Mouse (Mus musculus) urinary bladder, adult 2 months (tissue): Measurements from ENCODE around the gene Utrn. TPM values are rescaled to one million over a fixed set of nuclear protein-coding genes. Genes with fewer than 3 reads are reported as not detected.

ENCODE experiments used
- DNase-seq: peaks from one replicate; pipeline ENCODE4 v3.0.0; 2022; ENCODE audit warnings: low spot score
- polyA plus RNA-seq: library from polyadenylated mRNA; depleted of rRNA; stranded (reverse); fragments of >200 nt; gene quantifications from 2 replicates; pipeline ENCODE4 v1.2.3, GENCODE M21; 2012

The Utrn gene
- polyA plus RNA-seq, 1 experiment, result 41.1 TPM

DNA sequence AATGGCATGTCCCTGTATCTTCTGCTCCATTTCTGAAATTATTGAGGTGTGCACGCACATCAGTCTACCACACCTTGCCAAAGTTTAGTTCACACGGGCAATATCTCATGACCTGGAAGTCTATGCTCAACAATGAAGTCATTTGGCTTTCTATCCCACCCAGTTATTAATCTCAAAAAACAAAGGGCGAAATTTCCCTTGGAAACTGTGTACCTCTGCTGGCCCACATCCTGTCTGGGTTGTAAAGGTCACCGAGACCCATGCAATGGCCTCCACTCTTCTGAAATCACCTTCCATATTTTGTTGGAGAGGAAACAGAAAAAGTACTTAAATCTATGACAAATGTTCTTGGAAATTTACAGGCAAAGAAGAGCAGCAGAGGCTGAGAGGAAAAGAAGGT is 70.9 kb downstream of the Utrn start:
- DNase-seq, result no peak

DNA sequence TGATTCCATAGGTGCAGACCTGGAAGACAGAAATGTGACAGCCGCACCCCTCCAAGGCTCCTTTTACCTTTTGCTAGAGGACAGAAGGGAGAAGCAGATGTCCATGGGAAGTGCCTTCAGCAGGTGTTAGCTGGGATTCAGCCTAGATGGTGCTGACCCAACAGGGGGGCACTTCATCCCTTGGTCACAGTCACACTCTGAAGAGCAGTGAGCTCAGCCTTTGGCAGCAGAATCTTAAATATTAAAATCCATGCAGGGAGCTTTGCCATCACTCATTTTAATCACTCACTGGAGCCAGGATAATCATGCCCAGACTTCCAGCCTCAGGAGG is 72.7 kb downstream of the Utrn start:
- DNase-seq, result no peak

DNA sequence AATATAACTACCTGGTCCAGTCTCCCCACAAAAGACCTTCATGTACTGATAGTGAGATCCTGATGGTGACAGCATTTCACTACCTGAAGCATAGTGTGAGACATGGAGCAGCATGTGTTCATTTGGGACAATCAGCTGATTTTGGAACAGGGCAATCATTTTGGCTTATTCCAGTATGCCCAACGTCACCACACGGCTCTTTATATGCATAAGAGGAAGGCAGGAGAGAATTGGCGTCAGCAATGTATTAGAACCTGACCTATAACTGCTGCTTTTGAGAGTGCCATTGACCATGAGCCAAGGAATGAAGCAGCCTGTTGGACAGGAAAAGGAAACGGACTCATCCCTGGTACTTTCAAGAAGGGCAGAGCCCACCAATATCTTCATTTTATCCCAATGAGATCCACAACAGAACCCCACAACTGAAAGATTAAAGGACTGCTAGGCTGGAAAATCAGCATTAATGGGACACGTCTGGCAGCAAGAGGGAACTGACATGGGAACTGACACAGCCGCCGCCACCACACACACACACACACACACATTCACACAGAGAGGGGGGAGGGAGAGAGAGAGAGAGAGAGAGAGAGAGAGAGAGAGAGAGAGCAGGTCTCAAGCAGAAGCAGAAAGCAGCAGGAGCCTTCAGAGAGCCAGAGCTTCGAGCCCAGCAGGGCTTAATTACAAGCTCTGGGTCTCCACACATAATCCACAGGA is 73.2 kb downstream of the Utrn start:
- DNase-seq, result no peak

DNA sequence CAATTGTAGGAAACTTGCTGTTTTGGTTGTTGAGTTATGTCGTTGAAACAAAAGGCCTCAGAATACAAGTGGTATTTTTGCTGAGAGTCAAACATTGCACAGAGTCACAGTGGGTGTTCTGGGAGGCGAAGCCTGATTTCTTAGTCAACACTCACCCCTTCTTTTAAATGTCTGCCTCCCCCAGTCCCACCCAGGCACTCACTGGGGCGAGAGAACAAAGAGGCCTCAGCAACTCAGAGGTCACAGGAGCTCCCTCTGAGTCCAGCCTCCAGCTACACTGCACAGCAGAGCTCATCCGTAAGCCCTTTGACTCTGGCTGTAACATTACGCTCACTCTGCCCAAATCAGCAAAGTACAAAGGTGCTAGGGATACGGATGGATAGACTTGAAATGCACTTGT is 77.1 kb downstream of the Utrn start:
- DNase-seq, result no peak

DNA sequence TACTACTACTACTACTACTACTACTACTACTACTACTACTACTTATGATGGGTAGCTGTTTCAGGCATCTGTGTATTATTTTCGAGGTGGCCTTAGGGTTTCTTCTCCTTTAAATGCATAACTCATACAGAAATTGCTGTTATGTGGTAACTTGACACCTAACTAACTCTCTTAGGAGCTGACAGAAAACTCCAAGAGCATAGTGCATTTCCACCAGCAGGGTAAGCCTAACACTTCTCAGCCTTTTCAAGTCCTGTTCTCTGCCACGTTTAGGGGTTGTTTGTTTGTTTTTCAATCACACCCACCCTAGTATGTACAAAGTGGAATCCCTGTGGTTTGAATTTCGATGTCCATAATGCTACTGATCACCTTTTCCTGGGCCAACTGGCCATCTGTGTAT is 78.3 kb downstream of the Utrn start:
- DNase-seq, result no peak

DNA sequence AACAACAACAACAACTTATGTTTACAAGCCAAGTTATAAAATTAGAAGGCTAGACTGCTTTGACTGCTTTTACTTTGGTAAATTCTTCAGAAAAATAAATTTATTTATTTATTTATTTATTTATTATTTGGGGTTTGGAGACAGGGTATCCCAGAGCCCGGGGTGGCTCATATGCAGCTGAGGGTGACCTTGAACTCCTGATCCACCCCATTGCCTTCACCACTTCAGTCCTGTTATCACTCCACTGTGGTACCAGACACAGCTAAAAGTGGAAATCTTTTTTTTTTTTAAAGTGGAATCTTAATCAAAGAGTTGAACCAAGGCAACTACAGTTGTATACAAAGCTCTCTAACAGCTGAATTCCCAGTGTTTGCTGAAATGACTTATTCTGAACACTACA is 80.6 kb downstream of the Utrn start:
- DNase-seq, result no peak

DNA sequence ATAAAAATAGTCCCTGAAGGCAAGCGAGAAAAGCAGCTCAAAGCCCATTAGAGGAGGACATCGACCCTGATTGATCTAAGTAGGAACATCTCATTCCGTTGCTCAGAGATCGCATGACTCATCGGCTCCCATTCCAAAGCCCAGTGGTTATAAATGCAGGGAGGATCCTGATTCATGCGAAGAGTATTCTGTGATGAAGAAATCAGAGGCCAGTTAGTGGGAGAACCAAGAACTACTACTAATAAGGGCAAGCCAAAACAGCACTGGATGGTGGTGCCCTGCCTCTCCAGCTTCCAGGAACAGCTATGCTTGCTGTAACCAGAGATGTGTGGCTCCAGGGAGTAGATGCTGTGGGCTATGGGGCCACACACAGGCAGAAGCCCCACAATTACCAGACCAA is 81.2 kb downstream of the Utrn start:
- DNase-seq, result no peak

DNA sequence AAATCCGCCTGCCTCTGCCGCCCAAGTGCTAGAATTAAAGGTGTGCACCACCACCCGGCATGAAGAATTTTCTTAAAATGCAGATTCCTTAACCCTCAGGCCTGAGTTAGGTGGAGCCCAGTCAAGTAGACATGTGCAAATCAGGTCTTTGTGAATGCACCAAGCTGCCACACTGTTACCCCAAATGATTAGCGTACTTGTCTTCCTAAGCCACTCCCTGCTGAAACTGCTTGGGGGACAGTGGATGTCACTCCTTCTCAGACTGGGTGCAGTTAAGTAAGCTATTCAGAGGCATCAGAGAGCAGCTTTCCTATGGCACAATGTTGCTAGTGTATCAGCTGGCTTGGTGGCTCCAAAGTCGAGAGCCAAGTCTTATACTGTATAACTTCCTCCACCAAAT is 83.9 kb downstream of the Utrn start:
- DNase-seq, result no peak

DNA sequence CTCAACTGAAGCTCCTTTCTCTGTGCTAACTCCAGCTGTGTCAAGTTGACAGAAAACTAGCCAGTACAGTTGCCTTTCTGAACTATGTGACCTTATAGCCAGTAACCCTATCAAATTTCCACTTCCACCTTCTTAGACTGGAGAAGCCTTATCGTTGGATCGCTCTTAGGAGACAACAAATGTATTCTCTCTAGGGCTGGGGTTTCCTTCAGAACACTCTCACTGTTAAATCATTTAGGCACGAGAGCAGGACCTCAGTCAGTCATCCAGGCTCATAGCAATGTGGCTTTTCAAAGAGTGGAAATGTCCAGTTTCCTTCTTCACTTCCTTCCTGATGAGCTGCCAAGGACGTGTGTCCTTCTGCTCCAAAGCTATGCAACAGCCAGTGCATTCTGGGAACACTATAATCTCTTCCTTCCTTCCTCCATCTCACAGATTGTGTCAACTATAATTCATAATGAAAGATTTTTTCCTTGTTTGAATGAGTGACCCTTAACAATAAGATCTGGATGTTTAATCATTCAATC is 87.7 kb downstream of the Utrn start:
- no peak for DNase-seq

DNA sequence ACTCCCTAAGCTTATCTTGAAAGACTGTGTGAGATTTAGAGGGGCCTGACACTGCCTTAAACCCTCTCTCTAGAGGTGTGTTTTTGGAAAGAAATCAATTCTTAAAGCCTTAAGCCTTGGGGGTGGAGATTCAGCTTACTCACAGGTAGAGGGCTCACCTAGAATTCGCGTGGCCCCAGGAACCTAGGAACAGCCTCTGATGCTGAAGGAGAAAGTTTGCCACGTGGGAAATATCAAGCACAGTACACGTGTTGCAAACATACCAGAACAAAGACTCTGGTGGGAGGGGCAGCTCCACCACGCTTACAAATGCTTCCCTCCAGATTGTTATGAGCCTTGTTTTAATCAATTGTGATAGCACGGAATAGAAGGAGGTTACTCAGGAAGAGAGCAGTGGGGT is 96.0 kb downstream of the Utrn start:
- no peak for DNase-seq

DNA sequence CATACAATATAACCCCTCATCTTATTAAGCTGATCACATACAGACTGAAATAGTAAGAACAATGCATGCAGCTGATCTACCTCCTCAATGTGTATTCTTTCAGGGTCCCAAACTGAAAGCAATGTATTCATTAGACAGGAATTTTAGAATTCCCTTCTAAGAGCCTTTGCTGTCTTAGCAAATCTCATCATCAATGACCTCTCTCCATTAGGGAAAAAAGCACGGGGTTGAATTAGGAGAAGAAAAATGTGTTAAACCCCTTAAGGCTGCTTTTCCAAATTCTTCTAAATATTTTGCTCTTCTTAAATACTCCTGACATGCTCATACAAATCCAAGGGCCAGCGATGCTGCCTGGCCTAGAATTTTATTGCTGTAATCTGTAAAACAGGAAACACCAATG is 97.7 kb downstream of the Utrn start:
- no peak for DNase-seq

DNA sequence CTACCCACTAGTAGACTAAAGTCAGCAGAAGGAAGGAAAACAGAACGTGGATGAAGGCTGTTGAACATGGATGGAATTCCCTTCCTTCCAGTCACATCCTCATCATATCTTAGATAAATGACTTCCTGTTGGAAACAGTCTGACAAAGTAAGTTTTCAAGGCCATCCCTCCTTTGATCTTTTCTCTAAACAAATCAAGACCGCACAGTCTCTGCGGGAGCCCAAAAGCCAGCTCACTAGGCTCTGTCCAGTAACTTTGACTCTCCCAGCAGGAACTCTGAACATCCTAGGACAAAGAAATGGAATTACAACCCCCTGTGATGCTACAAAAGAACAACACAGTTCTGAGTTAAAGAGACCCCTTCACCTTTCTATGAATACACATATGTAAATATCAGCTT is 106.5 kb downstream of the Utrn start:
- no peak for DNase-seq

DNA sequence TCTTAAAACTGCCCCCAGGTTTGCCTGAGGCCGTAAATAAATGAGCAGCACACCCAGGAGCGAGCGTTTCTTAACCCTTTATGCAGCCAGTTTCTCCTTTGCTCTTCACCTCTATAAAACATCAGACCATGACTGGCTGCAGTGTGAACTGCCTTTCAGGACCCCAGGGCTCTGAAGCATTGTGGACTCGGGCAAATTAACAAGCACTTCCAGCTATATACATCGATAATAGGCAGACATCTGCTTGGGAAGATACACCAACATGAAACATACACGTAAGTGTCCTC is 110.5 kb downstream of the Utrn start:
- no peak for DNase-seq

DNA sequence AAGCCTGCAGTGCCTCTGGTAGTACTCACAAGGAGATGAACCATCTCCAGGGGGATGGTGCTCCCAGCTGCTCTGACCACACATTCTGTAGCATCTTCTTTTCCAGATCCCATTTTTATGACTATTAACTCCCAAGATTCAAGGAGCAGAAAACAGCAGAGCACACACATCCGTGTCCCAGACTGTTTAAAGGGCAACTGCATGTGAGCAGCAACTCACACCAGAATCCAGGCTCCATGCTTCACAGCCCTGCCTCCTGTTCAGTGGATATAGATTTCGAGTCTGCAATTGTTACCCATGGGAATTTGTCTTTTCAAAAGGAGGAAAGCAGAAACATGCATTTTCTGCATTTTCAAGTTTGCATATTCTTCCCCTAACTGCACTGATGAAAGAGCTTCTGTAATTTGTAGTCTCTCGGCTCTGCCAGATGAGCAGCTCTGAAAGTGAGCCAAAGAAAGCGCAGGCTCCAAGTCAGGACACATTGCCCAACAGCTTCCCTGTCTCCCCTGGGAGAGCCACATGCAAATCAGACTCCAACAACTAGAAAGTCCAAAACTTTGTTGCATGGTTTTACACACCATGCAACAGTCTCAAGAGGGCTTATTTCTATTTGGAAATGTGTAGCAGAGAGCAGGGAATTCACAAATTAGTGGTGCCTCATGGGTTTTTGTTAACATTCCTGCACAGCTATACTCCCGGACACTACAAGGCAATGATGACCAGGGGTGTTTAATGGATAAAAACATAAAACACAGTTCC is 111.0 kb downstream of the Utrn start:
- no peak for DNase-seq

DNA sequence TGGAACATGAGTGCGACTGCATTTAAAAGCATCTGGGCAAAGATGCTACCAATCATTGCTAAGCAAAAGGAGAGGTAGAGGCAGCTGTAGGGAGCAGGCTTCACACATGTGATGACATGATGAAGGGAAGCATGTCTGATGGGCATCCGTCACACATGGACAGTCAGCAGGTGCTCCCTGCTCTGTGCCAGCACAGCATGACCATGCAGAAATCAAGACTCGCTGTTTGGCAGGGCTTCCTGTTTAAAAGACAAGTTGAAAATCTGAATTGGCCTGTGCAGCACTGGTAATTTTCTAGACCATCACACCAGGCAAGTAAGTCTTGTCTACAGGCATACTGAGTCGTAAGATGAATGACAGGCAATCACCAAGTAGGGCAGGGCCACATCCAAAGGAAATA is 112.5 kb downstream of the Utrn start:
- no peak for DNase-seq

DNA sequence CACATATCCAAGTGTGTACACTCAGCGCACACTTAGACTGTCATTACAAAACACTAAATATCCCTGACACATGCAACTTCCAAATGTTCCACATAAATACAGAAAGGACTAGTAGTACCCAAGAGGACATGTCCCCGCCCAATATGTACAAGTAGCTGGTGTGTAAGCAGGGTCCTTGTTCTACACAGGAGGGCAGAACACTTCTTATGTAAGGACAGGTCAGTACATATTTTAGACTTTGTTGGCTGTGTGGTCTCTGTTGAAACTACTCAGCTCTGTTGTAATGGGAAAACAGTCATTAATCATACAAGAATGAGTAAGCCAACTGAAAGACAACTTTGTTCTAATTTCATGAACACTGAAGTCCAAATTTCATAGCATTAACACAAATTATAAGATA is 114.3 kb downstream of the Utrn start:
- DNase-seq, result no peak

DNA sequence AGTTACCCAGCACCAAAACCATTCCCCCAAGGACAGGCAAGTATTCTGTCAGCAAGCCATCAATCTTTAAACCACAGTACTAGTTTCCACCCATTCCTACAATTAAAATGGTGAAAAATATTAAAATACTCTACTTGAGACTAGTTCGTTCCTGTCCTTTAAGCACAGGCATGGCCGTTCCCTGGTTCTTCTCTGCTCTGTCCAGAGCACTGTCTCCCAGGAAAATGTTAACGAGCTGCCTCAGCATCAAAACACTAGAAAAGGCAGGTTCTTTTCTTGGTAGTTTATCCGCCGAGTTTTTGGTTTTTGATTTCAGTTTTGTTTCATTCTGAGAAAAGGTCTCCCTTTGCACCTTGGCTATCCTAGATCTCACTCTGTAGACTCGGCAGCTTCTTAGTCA is 115.0 kb downstream of the Utrn start:
- DNase-seq, result no peak

DNA sequence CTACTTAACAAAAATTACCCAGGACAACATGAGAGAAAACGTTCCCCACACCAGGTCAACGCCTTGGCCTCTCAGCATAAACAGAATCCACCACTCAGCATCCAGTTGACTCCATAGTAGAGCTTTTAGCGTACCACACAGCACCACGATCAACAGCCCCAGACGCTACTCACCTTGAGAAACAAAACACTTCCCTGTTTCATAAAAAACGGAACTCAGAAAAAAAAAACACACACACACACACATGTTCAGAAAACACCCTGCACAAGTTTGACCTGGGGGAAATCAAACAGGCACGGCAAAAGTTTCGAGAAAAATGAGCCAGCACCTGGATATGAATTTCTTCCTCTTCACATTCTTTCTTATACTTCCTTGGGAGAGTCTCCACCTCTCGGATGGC is 125.4 kb downstream of the Utrn start:
- DNase-seq, result no peak

DNA sequence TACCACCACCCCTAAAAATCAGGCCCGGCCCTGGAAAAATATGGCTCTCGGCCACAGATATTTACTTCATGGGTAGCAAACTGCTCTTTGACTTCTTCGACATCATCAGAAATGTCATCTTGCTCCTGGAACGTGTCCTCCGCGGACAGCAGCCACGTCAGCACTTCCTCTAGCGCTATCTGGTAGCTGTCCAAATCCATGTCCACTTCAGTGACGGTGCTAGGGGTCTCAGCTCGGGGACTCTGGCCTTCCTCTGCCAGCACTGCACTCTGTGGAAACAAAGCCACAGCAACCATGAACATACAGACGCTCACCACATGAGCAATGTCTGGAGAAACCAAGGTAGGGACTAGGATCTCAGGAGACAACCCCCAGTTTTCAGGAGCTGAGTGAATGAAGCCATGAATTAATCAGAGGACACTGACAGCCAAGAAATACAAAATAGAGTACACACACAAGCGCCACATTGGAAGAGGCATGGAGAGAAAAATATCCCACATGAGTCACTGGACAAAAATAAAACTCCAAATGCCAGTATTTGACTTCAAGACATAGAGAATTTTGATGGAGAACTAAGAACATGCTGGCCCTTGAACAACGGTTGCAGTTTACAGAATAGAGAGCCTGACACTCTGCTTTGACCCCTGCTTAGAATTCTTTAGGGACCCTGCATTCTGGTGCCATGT is 129.7 kb downstream of the Utrn start:
- no peak for DNase-seq

DNA sequence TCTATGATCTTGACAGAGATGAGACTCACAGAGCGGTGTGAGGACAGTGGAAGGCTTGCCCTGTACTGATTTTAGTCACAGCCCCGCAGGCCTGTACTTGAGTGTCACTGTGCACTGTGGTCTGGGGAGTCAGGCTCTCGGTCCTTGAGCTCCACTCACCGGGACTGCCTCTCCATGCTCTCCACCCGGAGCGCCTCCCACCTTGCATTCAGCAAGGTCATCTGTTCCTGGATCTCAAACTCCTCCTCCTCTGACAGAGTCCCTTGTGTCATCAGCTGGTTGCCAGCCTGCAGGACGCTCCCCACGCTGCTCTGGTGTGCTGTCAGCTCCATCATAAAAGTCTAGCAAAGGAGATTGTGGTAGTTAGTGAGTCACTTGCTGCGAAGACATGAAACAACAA is 131.2 kb downstream of the Utrn start:
- DNase-seq, result no peak

DNA sequence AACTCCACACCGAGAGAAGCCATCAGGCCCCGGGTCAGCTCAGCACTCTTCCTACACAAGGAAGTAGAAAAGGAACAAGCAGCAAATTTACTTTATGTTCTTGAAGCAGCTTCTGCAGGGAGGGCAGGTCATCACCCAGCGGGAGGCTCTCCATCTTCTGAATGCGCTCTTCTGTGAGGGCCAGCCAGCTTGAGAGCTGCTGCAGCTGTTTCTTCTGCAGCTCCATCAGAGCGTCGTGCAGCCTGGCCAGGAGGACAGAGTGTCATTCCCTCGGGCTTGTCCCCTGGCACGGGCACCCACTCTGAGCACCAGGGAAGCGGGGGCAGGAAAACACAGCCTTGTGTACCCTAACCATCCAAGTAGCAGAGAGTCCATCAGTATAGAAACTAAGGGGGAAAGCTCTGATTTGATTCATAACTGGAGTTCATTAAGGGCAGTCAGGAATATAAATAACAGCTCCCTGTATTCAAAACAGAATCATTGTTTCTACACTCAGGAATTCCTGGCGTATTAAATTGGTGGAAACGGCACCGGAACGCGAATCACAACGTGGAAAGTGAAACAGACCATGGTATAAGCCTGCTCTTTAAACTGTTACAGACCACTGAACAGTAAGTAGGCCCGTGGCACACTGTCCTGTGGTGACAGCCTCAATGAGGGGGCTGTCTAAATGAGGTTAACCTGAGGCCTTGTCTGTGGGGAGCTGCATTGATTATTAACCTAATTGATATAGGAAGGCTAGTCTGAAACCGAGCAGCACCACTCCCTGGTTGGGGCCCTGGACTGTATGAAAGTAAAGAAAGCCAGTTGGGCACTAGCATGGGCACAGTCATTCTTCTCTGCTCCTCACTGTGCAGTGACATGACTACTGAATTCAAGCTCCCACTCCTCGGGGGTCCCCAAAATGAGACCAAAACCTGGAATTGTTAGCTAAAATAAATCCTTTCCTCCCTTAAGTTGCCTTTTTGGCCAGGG is 132.0 kb downstream of the Utrn start:
- DNase-seq, result no peak

DNA sequence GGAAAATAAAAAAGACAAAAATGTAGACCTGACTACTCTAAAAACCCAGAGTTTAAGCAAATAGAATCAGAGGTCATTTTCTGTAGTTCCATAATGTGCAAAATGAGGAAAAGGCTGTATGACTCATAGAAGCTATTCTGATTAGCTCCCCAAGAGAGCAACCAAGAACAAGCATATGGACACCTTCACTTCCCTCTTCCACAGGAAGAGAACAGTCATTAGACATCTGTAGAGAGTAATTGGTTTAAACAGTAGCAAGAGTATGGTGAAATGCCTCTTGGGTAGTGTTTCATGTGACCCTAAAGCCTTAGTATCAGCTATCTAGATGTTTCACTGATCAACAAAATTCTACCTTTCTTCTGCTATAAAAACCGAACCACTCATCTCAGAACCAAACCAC is 133.5 kb downstream of the Utrn start:
- no peak for DNase-seq
